Mouse (Mus musculus): ENCODE measurements around the gene Lpcat2.

DNA sequence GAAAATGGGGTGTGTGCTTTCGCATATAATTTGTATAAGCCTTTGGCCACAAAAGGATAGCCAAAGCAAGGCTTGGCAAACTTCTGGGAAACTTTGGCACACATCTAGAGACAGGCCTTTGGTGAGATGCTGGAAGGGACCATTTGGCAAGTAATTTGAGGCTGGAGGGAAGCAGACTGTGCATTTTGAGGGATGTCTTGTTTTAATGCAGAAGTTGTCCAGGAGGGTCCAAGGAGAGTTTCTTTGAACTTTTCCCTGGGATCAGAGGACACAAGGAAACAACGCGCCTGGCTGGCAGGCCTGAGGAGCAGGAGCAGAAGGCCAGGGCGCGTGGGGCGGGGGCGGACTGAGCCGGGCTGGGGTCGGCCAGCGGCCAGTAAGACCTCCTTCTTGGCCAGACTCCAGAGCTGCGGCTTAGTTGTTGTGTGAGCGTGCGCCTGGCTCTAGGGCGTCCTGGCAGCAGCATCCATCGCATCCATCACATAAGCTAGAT, 26.8 kb upstream of the Lpcat2 start:
- TF ChIP-seq CTCF (IDR thresholded peaks at IDR 0.05; ENCODE audit: control insufficient read depth, insufficient read depth, insufficient replicate concordance, low read depth, low read length) (no peak), POLR2A (IDR thresholded peaks at IDR 0.05; ENCODE audit: control insufficient read depth, low read depth, low read length) (no peak)

All from testis, adult 2 months (tissue).